Mouse (Mus musculus) erythroblast, embryonic 14.5 days (primary cell): ENCODE data around the gene Tenm2. TPM values are rescaled to one million over a fixed set of nuclear protein-coding genes. Genes with fewer than 3 reads are reported as not detected.

Experiments used
- H3K27me3 ChIP-seq: 2 replicates; pipeline ENCODE4 v1.6.1; 2012; ENCODE audit warnings: inconsistent platforms; ENCODE audit not compliant: control insufficient read depth
- H3K36me3 ChIP-seq: 2 replicates; pipeline ENCODE4 v1.6.1; 2012; ENCODE audit warnings: mild to moderate bottlenecking, inconsistent platforms; ENCODE audit not compliant: control insufficient read depth
- H3K4me1 ChIP-seq: 2 replicates; pipeline ENCODE4 v1.6.1; 2012; ENCODE audit warnings: inconsistent platforms; ENCODE audit not compliant: control insufficient read depth
- H3K4me3 ChIP-seq: replicated peaks from 2 replicates; pipeline ENCODE3; 2012; ENCODE audit warnings: moderate library complexity, mild to moderate bottlenecking, inconsistent platforms
- H3K9me3 ChIP-seq: 2 replicates; pipeline ENCODE4 v1.6.1; 2012; ENCODE audit warnings: low read length, inconsistent platforms, mixed read lengths; ENCODE audit not compliant: control insufficient read depth
- GATA1 ChIP-seq: IDR thresholded peaks from 2 replicates; pipeline ENCODE4 v1.6.1; 2012; ENCODE audit warnings: low read length, inconsistent platforms, mixed read lengths
- TAL1 ChIP-seq: IDR thresholded peaks from 3 replicates; pipeline ENCODE4 v1.6.1; 2012; ENCODE audit warnings: low read length, inconsistent platforms, mixed read lengths
- polyA plus RNA-seq: library from polyadenylated mRNA; stranded (reverse); fragments of >175 nt; gene quantifications from 2 replicates; pipeline ENCODE4 v1.2.3, GENCODE M21; 2012

Gene Tenm2
- polyA plus RNA-seq, 1 experiment = under 0.01 TPM

DNA sequence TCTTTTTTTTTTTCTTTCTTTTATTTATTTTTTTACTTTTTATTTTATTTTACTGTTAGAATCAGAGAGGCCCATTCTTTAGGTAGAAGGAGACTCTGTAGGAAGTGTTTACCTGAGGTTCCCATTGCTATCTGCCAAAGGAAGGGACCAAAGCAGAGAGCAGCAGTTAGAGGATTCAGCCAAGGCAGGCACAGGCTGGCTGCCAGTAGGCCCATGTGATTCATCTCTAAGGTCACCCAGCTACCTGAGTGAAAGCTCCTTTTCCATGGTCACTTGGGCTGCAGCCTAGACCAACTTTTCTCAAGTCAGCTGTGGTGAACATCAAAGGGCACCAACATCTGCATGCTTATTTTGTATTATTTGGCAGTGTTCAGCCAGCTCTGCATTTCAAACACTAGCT is 117.7 kb downstream of the Tenm2 start:
- no peak for TF ChIP-seq TAL1
- Histone ChIP-seq H3K4me3 (no peak overlapping the region), H3K9me3 (no peaks in the 10 kb centered on the region), H3K36me3 (no peaks in the 10 kb centered on the region), H3K4me1 (no peaks in the 10 kb centered on the region), H3K27me3 (no peaks in the 10 kb centered on the region)

DNA sequence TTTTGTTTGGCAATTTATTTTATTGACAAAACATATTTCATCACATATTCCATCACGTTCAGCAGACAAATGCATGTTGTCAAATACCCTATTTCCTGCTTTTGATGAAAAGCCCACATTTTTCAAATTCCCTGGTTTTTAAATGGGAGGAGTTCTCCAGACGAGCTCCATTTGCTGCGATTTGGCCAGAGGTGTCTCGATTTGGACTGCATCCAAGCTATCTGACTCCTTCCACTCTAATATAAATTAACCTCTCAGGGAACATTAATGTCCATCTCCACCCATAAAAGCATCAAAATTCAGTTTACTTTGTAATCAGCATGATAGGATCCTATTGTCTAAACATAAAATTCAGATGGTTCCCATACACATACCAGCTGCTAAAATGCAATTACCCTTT is 120.6 kb downstream of the Tenm2 start:
- no peaks in the 10 kb centered on the region for H3K27me3 ChIP-seq
- H3K36me3 ChIP-seq = no peaks in the 10 kb centered on the region
- TF ChIP-seq TAL1 = no peak
- no peak for TF ChIP-seq GATA1
- no peak overlapping the region for H3K4me3 ChIP-seq
- no peaks in the 10 kb centered on the region for H3K9me3 ChIP-seq
- H3K4me1 ChIP-seq = no peaks in the 10 kb centered on the region

DNA sequence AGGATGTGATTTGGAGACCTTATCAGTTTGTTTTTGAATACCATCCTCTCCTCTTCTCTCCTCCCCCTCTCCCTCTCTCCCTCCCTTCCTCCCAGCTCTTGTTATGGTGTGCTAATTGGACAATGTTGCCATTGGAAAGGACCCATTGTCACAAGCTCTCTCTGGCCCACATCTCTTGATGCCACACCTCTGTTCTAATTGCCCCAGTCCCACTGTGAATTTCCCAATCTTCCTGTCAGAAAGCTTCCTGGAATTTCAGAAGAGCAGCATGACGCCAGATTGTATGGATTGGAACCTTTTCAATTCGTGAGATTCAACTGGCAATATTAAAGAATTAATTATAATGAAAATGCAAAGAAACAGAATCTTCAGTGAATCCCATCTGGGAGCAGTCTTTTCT is 128.7 kb downstream of the Tenm2 start:
- TF ChIP-seq TAL1 (no peak), GATA1 (no peak)
- H3K9me3 ChIP-seq = no peaks in the 10 kb centered on the region
- H3K36me3 ChIP-seq = no peaks in the 10 kb centered on the region

DNA sequence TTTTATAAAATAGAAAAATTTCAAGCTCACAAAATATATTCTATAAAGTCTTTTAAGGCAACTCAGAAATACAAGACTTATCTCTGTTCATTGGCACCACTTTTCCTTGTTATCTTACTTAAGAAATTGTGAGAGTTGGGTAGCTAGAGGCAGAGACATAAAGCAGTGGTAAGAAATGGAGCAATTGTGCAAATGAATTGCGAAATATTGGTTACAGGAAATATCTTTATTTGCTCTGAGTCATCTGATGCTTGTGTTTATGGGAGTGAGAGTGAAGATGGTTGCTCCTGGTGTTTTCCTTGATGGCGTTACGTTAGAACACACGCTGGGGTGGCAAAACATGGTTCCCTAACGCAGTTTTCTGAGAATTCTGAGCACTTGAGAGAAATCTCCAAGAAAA is 156.4 kb downstream of the Tenm2 start:
- no peaks in the 10 kb centered on the region for H3K27me3 ChIP-seq
- TF ChIP-seq GATA1 (no peak), TAL1 (no peak)
- H3K36me3 ChIP-seq = no peaks in the 10 kb centered on the region
- H3K4me1 ChIP-seq = no peaks in the 10 kb centered on the region
- H3K4me3 ChIP-seq = no peak overlapping the region
- H3K9me3 ChIP-seq = no peaks in the 10 kb centered on the region

More for the DNA sequence above, 128.7 kb downstream of the Tenm2 start:
- H3K4me3 ChIP-seq = no peak overlapping the region
- H3K4me1 ChIP-seq = no peaks in the 10 kb centered on the region
- H3K27me3 ChIP-seq = no peaks in the 10 kb centered on the region

DNA sequence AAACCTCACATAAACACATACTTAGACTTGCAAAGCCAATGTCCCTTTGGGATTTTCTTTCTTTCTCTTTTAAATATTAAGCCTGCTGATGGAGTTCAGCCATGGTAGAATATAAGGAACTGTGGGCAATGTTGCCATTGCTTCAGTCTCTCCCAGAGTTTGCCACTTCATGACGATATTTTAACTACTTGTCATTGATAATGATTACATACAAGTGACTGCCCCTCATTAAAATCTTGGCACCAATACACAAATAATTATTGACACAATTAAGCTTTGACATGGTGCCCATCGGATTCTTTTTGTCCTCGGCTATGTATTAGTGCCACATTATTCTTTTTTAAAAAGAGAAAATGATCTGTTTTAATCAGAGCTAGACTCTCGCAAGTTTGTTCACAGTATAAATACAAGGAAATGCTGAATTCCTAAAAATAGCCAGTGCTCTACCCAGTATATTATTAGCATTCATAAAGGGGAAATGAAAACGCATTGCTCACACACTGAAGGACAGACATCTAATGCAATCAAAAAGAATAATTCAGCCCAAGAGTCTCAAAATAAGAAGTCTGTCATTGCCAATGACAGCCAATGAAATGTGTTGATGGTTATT is 158.7 kb downstream of the Tenm2 start:
- Histone ChIP-seq H3K9me3 (no peaks in the 10 kb centered on the region), H3K27me3 (no peaks in the 10 kb centered on the region), H3K4me1 (no peaks in the 10 kb centered on the region), H3K4me3 (no peak overlapping the region), H3K36me3 (no peaks in the 10 kb centered on the region)
- TF ChIP-seq GATA1 (no peak), TAL1 (no peak)

DNA sequence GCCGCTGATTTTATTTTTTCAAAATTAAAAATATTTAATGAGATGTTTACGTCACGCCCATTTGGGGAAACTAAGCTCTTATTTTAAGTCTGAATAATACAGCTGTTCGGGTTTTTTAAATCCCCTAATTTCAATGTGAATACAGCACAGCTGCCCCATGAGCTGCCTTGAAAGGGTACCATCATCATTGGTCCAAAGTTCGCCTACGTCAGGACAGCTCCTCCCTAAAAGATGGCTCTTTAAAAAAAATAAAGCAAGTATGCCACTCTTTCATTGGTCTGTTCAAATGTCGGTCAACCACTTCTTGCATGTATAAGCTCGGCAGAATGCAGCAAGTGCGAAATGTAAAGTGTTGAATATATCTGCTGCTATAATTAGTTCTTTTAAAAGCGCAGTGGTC is 160.4 kb downstream of the Tenm2 start:
- no peaks in the 10 kb centered on the region for H3K27me3 ChIP-seq
- H3K9me3 ChIP-seq = no peaks in the 10 kb centered on the region
- no peaks in the 10 kb centered on the region for H3K4me1 ChIP-seq
- no peak overlapping the region for H3K4me3 ChIP-seq
- TF ChIP-seq TAL1 (no peak), GATA1 (no peak)
- no peaks in the 10 kb centered on the region for H3K36me3 ChIP-seq

DNA sequence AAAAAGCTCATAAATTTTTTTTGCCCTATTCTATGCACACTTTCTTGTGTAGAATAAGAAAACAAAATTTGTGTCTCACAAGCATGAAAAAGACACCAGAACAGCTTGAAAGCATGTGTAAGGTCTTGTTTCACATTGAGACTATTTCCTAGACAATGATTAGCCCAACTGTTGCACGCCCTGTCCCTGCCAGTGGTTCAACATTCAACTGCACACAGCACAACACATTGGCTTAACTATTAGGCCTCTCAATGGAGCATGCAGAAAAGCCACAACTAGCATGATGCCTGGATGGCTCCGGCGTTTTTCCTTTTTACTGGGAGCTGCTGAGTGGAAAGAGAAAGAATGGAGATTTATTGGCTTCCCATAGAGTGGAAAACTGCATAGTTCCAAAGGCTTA is 170.3 kb downstream of the Tenm2 start:
- Histone ChIP-seq H3K4me3 (no peak overlapping the region), H3K27me3 (no peaks in the 10 kb centered on the region), H3K4me1 (no peaks in the 10 kb centered on the region), H3K36me3 (no peaks in the 10 kb centered on the region), H3K9me3 (no peaks in the 10 kb centered on the region)
- no peak for TF ChIP-seq GATA1
- TF ChIP-seq TAL1 = no peak

DNA sequence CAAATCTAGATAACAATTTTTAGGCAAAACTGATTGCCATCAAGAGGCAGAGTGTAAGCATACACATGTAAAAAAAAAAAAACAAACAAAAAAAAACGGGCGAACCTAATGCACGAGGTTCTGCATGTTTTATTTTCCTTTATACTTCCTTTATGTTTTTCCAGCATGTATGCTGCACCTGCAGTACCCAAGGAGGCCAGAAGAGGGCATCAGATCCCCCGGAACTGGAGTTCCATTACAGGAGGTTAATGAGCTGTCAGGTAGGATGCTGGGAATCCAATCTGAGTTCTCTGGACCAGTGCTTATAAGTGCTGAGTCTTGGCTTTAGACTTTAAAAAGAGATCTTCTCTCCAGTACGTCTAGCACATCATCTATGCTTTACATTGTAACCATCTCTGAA is 189.1 kb downstream of the Tenm2 start:
- TF ChIP-seq TAL1 = no peak
- no peak for TF ChIP-seq GATA1
- H3K4me3 ChIP-seq = no peak overlapping the region
- no peaks in the 10 kb centered on the region for H3K36me3 ChIP-seq
- no peaks in the 10 kb centered on the region for H3K27me3 ChIP-seq
- H3K4me1 ChIP-seq = no peaks in the 10 kb centered on the region
- no peaks in the 10 kb centered on the region for H3K9me3 ChIP-seq

DNA sequence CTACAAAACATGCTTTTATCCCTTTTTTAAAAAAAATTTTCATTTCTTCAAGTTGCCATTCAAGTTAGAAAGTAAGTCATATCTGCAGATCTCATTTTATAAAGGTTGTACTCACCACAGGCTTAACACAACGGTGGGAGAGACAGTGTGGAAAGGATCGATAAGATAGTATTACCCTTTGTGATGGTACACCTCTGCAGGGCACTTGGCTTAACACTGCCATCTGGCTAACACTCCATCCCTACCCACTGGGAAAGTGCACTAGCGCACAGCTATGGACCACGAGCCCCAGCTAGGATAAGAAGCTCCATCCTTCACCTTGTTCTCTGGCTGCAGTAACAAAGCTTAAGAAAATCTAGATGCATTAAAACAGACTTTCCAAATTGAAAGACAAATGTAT is 194.5 kb downstream of the Tenm2 start:
- Histone ChIP-seq H3K27me3 (no peaks in the 10 kb centered on the region), H3K36me3 (no peaks in the 10 kb centered on the region), H3K9me3 (no peaks in the 10 kb centered on the region), H3K4me1 (no peaks in the 10 kb centered on the region), H3K4me3 (no peak overlapping the region)
- TF ChIP-seq GATA1 = no peak
- no peak for TF ChIP-seq TAL1

DNA sequence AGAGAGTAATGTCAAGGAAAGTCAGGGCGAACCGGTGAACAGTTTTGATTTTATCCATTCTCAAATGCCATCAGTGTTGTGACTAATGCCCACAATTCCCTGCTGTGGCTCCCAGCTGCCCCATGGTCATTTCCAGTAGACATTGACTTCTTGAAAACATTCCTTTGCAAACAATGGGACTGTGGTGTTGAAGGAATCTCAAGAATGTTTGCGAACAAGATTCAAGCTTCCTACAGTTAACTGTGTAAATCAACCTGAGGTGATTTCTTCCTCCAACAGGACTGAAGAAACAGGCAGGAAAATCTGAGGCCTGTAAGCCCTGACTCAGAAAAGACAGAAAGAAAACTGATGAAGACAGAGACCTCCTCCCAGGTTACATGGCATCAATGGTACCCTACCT is 196.5 kb downstream of the Tenm2 start:
- no peaks in the 10 kb centered on the region for H3K27me3 ChIP-seq
- no peak for TF ChIP-seq TAL1
- TF ChIP-seq GATA1 = no peak
- no peaks in the 10 kb centered on the region for H3K36me3 ChIP-seq
- H3K4me1 ChIP-seq = no peaks in the 10 kb centered on the region
- no peak overlapping the region for H3K4me3 ChIP-seq
- H3K9me3 ChIP-seq = no peaks in the 10 kb centered on the region
